Mouse (Mus musculus): Measurements from ENCODE around the gene Ctns. TPM values are rescaled to one million over a fixed set of nuclear protein-coding genes. Genes with fewer than 3 reads are reported as not detected.
A peak's percentile ranks its signal among the peaks of the same experiment; 100 is the strongest.

The Ctns gene
- polyA plus RNA-seq, 1 experiment from 2014 or later = 17.6 TPM

DNA sequence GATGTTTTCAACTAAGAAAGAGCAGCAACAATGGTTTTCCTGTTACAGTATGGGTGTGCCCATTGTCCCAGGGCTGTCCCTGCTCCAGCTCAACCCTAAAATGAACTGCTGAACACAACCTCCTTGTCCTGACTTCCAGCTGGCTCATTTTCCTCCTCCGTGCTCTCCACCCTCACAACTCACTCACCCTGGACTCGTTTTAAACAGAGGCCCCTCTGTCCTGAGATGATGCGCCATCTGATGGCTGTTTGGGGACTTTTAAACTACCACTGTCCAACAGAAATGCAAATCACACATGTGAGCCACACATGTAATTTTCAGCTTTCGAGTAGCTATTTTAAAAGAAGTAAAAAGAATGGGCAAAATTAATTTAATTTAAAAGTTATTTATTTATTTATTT lies 2.8 kb upstream of the Ctns start:
- Histone ChIP-seq H3K4me2 (ENCODE audit: low read length) (no peak overlapping the region), H3K27ac (ENCODE audit: low read depth, low read length) (no peak overlapping the region), H3K9me3 (replicated peaks; ENCODE audit: control insufficient read depth, low read length) (no peaks in the 10 kb centered on the region), H3K9ac (ENCODE audit: low read length) (no peak overlapping the region), H3K36me3 (ENCODE audit: control insufficient read depth, insufficient read depth, low read length) (no peaks in the 10 kb centered on the region), H3K4me1 (ENCODE audit: control insufficient read depth, insufficient read depth, low read length) (0 out of 2 replicates have a peak, but pooled peaks cover 6% of the 10 kb centered on the region), H3K4me3 (ENCODE audit: low read depth, low read length) (no peak overlapping the region), H3K27me3 (replicated peaks; ENCODE audit: control insufficient read depth, insufficient read depth, low read length) (no peaks in the 10 kb centered on the region)
- no peak for ATAC-seq
- WGBS = 35% methylated on average over 4 of the region's 4 CpGs
- no peak for DNase-seq (ENCODE audit: low spot score)

DNA sequence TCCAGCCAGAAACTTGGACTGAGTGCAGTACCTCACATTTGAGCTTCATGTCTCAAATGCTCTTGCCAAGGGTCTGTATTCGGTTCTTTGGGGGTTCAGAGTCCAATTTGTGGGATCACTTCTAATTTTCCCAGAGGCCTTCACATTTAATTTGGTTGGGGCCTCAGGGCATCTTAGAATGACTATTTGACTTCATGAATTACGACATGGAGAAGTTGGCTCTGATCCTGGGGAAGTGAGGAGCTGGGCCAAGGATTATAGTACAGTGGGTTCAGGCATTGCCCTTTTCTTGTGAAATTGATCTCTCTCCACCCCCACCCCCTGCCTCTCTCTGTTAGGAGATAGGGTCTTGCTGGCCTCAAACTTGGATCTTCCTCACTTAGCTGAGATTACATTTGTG lies 2.2 kb upstream of the Ctns start:
- 0 out of 2 replicates have a peak, but pooled peaks cover 6% of the 10 kb centered on the region for H3K4me1 ChIP-seq (ENCODE audit: control insufficient read depth, insufficient read depth, low read length)
- no peak overlapping the region for H3K4me2 ChIP-seq (ENCODE audit: low read length)
- WGBS = 74% methylated on average over 2 of the region's 2 CpGs
- no peak overlapping the region for H3K4me3 ChIP-seq (ENCODE audit: low read depth, low read length)
- no peaks in the 10 kb centered on the region for H3K27me3 ChIP-seq (replicated peaks; ENCODE audit: control insufficient read depth, insufficient read depth, low read length)
- ATAC-seq (no peak), DNase-seq (ENCODE audit: low spot score) (no peak)
- no peak overlapping the region for H3K9ac ChIP-seq (ENCODE audit: low read length)
- H3K36me3 ChIP-seq (ENCODE audit: control insufficient read depth, insufficient read depth, low read length) = no peaks in the 10 kb centered on the region
- no peak overlapping the region for H3K27ac ChIP-seq (ENCODE audit: low read depth, low read length)
- H3K9me3 ChIP-seq (replicated peaks; ENCODE audit: control insufficient read depth, low read length) = no peaks in the 10 kb centered on the region

DNA sequence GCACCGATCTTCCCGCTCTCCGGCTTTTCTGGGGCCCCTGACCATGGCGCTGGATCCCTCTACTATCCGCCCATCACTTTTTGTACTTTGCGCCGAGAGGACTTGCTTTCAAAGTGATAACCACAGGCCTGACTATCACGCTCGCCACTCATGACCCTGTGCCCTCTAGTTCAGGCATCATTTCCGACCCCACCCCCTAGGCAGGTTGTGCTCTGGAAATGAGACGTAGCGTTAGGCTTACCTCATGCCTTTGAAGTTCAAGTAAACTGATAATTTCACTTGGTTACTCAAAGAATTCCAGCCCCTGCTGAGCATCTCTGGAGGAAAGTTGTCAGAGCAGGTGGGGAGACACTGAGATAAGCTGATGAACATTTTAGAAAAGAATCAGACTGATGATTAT lies 1.0 kb upstream of the Ctns start:
- no peaks in the 10 kb centered on the region for H3K9me3 ChIP-seq (replicated peaks; ENCODE audit: control insufficient read depth, low read length)
- no peaks in the 10 kb centered on the region for H3K27me3 ChIP-seq (replicated peaks; ENCODE audit: control insufficient read depth, insufficient read depth, low read length)
- 0 out of 2 replicates have a peak, but pooled peaks cover 6% of the 10 kb centered on the region for H3K4me1 ChIP-seq (ENCODE audit: control insufficient read depth, insufficient read depth, low read length)
- ATAC-seq (no peak), DNase-seq (ENCODE audit: low spot score) (no peak)
- H3K4me3 ChIP-seq (ENCODE audit: low read depth, low read length) = peak overlapping the region; percentile 58
- H3K9ac ChIP-seq (ENCODE audit: low read length) = peak overlapping the region; percentile 77
- H3K27ac ChIP-seq (ENCODE audit: low read depth, low read length) = no peak overlapping the region
- 6% methylated on average over 12 of the region's 12 CpGs for WGBS
- H3K4me2 ChIP-seq (ENCODE audit: low read length) = peak overlapping the region; percentile 84
- no peaks in the 10 kb centered on the region for H3K36me3 ChIP-seq (ENCODE audit: control insufficient read depth, insufficient read depth, low read length)

DNA sequence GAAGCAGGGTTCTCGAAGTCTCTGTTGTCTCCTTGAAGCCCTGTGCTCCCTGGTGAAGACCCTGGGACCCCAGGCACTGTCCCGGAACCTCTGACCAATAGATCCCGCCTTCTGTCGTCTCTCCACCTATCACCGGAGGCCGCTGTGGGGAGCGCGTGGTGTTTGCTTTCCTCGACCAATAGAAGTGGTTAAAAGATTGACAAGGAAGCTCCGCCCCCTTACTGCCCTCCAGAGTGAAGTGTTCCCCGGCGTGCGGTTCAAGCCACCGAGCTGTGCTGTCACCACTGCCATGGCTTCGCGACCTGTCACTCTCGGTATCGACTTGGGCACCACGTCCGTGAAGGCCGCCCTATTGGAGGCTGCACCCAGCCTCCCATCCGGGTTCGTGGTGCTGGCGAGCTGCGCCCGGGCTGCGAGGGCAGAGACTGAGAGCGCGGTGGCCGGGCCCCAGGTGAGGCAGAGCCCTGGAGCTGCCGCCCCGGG lies 429 bp upstream of the Ctns start, which contains the start of gene Shpk:
Shpk (plus strand) TSS at position 231 of the 483 bp plus-strand sequence.
- DNase-seq (ENCODE audit: low spot score) = peak; percentile 98
- H3K9me3 ChIP-seq (replicated peaks; ENCODE audit: control insufficient read depth, low read length) = no peaks in the 10 kb centered on the region
- WGBS = under 1% methylated on average over 31 of the region's 32 CpGs
- H3K4me1 ChIP-seq (ENCODE audit: control insufficient read depth, insufficient read depth, low read length) = 0 out of 2 replicates have a peak, but pooled peaks cover 6% of the 10 kb centered on the region
- no peaks in the 10 kb centered on the region for H3K27me3 ChIP-seq (replicated peaks; ENCODE audit: control insufficient read depth, insufficient read depth, low read length)
- H3K4me2 ChIP-seq (ENCODE audit: low read length) = peak within 1 kb of the TSS; percentile 84
- ATAC-seq = peak; percentile 98
- peak within 1 kb of the TSS; percentile 58 for H3K4me3 ChIP-seq (ENCODE audit: low read depth, low read length)
- peak within 1 kb of the TSS; percentile 77 for H3K9ac ChIP-seq (ENCODE audit: low read length)
- no peak within 1 kb of the TSS for H3K27ac ChIP-seq (ENCODE audit: low read depth, low read length)
- H3K36me3 ChIP-seq (ENCODE audit: control insufficient read depth, insufficient read depth, low read length) = no peaks in the 10 kb centered on the region

DNA sequence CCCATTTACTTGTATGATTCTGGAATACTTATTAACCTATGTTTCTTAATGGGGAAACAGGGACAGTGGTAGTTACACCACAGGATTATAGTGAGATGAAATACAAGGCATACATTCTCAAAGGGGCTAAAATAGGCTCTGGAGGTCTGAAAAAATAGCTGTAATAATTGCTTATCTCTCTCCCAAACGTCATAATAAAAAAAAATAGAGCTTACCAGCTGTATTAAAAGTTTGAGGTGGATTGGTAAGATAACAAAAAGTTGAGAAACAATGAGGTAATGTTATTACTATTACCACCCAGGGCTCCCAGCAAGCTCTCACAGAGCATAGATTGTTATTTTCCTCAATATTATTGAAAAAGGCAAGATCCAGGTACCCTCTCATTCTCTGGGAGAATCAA lies 652 bp downstream of the Ctns start:
- no peak for ATAC-seq
- Histone ChIP-seq H3K4me2 (ENCODE audit: low read length) (peak overlapping the region; percentile 84), H3K4me1 (ENCODE audit: control insufficient read depth, insufficient read depth, low read length) (0 out of 2 replicates have a peak, but pooled peaks cover 6% of the 10 kb centered on the region), H3K27ac (ENCODE audit: low read depth, low read length) (no peak overlapping the region), H3K9ac (ENCODE audit: low read length) (peak overlapping the region; percentile 77), H3K4me3 (ENCODE audit: low read depth, low read length) (peak overlapping the region; percentile 58), H3K9me3 (replicated peaks; ENCODE audit: control insufficient read depth, low read length) (no peaks in the 10 kb centered on the region), H3K27me3 (replicated peaks; ENCODE audit: control insufficient read depth, insufficient read depth, low read length) (no peaks in the 10 kb centered on the region), H3K36me3 (ENCODE audit: control insufficient read depth, insufficient read depth, low read length) (no peaks in the 10 kb centered on the region)
- no peak for DNase-seq (ENCODE audit: low spot score)
- WGBS = 10% methylated on average over 1 of the region's 1 CpGs

DNA sequence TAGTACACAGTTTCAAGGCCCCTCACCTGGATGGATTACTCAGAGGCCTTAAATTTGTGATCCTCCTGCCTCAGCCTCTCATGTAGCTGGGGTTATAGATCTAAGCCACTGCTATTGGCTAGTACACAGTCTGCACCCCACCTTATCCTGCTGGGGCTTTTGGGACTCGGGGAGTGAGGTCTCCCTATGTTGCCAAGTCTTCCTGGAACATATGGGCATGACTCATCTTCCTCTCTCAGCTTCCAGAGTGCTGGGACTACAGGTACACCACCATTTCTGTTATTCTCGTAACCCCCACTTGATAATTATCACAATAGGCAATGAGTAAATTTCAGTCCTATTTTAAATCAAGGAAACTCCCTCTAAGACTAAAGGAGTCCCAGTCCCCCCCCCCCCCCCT lies 4.4 kb downstream of the Ctns start:
- WGBS = 69% methylated on average over 2 of the region's 2 CpGs
- Histone ChIP-seq H3K9me3 (replicated peaks; ENCODE audit: control insufficient read depth, low read length) (no peaks in the 10 kb centered on the region), H3K4me1 (ENCODE audit: control insufficient read depth, insufficient read depth, low read length) (0 out of 2 replicates have a peak, but pooled peaks cover 6% of the 10 kb centered on the region), H3K27ac (ENCODE audit: low read depth, low read length) (no peak overlapping the region), H3K27me3 (replicated peaks; ENCODE audit: control insufficient read depth, insufficient read depth, low read length) (no peaks in the 10 kb centered on the region), H3K9ac (ENCODE audit: low read length) (no peak overlapping the region), H3K4me3 (ENCODE audit: low read depth, low read length) (no peak overlapping the region), H3K4me2 (ENCODE audit: low read length) (no peak overlapping the region), H3K36me3 (ENCODE audit: control insufficient read depth, insufficient read depth, low read length) (peaks cover 30% of the 10 kb centered on the region)
- ATAC-seq (no peak), DNase-seq (ENCODE audit: low spot score) (no peak)

DNA sequence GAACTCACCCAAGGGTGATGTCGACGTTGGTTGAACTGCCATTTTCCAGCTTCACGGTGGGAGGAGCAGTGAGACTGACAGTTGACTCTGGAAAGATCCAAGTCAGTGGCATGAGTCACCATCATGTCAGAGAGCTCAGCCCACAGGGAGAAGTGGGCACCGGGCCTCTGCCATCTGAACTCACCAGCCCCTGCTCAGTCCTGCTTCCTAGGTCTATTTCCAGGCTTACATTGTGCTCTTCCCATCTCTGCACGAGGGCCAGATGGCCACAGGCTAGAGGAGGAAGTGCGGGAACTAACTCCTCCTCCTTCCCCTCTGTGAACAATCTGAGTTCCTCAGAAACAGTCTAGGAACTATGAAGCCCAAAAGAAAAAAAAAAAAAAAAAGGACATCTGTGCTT lies 5.8 kb downstream of the Ctns start:
- Histone ChIP-seq H3K9ac (ENCODE audit: low read length) (no peak overlapping the region), H3K27ac (ENCODE audit: low read depth, low read length) (no peak overlapping the region), H3K4me3 (ENCODE audit: low read depth, low read length) (no peak overlapping the region), H3K27me3 (replicated peaks; ENCODE audit: control insufficient read depth, insufficient read depth, low read length) (no peaks in the 10 kb centered on the region), H3K9me3 (replicated peaks; ENCODE audit: control insufficient read depth, low read length) (no peaks in the 10 kb centered on the region), H3K4me2 (ENCODE audit: low read length) (no peak overlapping the region), H3K36me3 (ENCODE audit: control insufficient read depth, insufficient read depth, low read length) (peaks cover 43% of the 10 kb centered on the region), H3K4me1 (ENCODE audit: control insufficient read depth, insufficient read depth, low read length) (0 out of 2 replicates have a peak, but pooled peaks cover 4% of the 10 kb centered on the region)
- ATAC-seq (no peak), DNase-seq (ENCODE audit: low spot score) (no peak)
- WGBS = 83% methylated on average over 6 of the region's 6 CpGs

DNA sequence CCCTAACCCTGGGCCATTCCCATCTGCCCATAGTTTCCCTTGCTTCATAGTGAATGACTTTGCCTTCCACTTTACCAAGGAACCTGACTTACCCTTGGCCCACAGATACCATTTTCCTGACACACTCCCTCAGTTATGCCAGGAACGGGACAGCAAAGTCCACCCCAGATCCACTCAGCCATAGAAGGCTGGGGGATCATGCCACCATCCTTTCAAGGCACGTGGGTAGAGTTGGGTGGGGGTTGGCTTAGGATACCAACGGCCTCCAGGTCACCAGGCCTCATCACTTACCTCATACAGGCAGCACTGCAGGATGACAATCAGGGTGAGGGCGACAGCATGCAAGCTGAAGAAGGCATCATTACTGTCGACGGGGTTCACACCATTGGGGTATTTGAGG lies 11.6 kb downstream of the Ctns start:
- no peaks in the 10 kb centered on the region for H3K4me1 ChIP-seq (ENCODE audit: control insufficient read depth, insufficient read depth, low read length)
- ATAC-seq (no peak), DNase-seq (ENCODE audit: low spot score) (no peak)
- no peaks in the 10 kb centered on the region for H3K27me3 ChIP-seq (replicated peaks; ENCODE audit: control insufficient read depth, insufficient read depth, low read length)
- 84% methylated on average over 6 of the region's 6 CpGs for WGBS
- no peak overlapping the region for H3K9ac ChIP-seq (ENCODE audit: low read length)
- H3K27ac ChIP-seq (ENCODE audit: low read depth, low read length) = no peak overlapping the region
- no peaks in the 10 kb centered on the region for H3K9me3 ChIP-seq (replicated peaks; ENCODE audit: control insufficient read depth, low read length)
- no peak overlapping the region for H3K4me3 ChIP-seq (ENCODE audit: low read depth, low read length)
- no peak overlapping the region for H3K4me2 ChIP-seq (ENCODE audit: low read length)
- peaks cover 83% of the 10 kb centered on the region for H3K36me3 ChIP-seq (ENCODE audit: control insufficient read depth, insufficient read depth, low read length)

DNA sequence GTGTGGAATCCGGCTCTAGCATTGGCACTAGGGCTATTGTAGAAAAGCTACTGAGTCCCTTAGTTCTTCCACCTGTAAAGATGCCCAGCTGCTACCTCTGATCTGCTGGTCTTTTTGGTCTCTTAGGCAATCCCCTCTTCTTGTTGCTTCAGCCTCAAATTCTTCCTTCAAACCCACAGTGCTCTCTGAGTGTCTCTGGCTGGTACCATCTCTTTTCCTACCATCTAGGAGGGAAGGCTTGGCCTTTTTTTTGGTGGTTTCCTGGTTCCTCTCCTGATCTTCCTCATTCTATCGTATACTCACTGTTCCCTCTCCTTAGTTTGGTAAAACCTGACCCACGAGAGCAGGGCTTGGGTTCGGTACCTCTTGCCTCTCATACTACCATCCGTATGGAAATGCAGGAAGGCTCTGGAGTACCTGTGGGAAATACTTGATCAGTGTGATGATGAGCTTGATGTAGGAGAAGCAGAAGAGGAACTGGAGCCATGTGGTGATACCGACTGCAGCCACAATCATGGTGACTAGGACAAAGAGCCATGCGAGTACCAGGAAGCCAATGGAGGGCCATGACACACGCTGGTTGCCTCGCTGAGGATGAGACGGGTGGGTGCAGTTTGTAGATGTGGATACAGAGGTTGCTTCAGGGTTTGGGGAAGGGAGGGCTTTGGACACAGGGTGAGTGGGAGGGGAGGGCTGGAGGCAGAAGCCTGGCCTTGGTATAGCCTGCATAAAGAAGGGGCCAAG lies 12.8 kb downstream of the Ctns start:
- no peak for ATAC-seq
- no peak for DNase-seq (ENCODE audit: low spot score)
- no peaks in the 10 kb centered on the region for H3K27me3 ChIP-seq (replicated peaks; ENCODE audit: control insufficient read depth, insufficient read depth, low read length)
- H3K27ac ChIP-seq (ENCODE audit: low read depth, low read length) = no peak overlapping the region
- no peak overlapping the region for H3K9ac ChIP-seq (ENCODE audit: low read length)
- no peaks in the 10 kb centered on the region for H3K9me3 ChIP-seq (replicated peaks; ENCODE audit: control insufficient read depth, low read length)
- no peak overlapping the region for H3K4me3 ChIP-seq (ENCODE audit: low read depth, low read length)
- H3K4me1 ChIP-seq (ENCODE audit: control insufficient read depth, insufficient read depth, low read length) = no peaks in the 10 kb centered on the region
- 92% methylated on average over 10 of the region's 10 CpGs for WGBS
- H3K36me3 ChIP-seq (ENCODE audit: control insufficient read depth, insufficient read depth, low read length) = peaks cover 78% of the 10 kb centered on the region
- H3K4me2 ChIP-seq (ENCODE audit: low read length) = no peak overlapping the region

Data from forebrain, embryonic 14.5 days (tissue).